Mouse (Mus musculus): Measurements from ENCODE around the gene Trp53. TPM values are rescaled to one million over a fixed set of nuclear protein-coding genes. Genes with fewer than 3 reads are reported as not detected.
A peak's percentile ranks its signal among the peaks of the same experiment; 100 is the strongest.

Gene Trp53
- polyA plus RNA-seq, 1 experiment from 2014 or later: 71.2 TPM

DNA sequence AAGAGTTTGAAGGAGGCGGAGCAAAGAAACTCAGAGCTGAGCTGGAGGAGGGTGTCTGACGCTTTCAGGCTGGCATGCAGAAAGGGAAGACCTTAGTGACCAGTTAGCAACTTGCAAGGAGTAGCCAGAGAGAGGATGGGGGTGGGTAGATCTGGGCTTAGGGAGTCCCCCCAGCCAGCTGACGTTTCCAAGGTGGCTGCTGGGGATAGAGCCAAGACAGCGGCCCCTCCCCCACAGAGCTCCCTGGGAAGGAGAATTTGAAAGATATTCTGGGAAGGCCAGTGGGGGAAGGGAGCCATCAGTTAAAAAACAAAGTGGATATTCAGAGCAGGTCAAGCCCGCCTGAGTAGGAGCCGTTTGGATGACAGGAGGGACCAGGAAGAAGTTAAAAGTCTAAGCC is 19.9 kb downstream of the Trp53 start:
- peaks cover 39 to 48% of the 10 kb centered on the region in 2 experiments for H3K4me1 ChIP-seq (ENCODE audit: control insufficient read depth in 2 of 2, insufficient read depth in 2 of 2, low read length in 2 of 2)
- H3K4me3 ChIP-seq (ENCODE audit: control insufficient read depth in 1 of 2, insufficient read depth in 1 of 2, low read depth in 1 of 2, low read length in 2 of 2): no peak overlapping the region; a peak in 1 of 4 replicates
- no peaks in the 10 kb centered on the region for H3K9me3 ChIP-seq (ENCODE audit: control insufficient read depth, low read length)
- H3K27ac ChIP-seq (replicated peaks in 1 of 2; ENCODE audit: control insufficient read depth in 1 of 2, insufficient read depth in 1 of 2, low read depth in 2 of 2, low read length in 2 of 2): peak overlapping the region; percentile 75 to 84
- no peak for ATAC-seq (ENCODE audit: insufficient number of reproducible peaks, insufficient read depth, low FRiP score, low read depth)
- 0 out of 2 replicates have a peak, but pooled peaks cover 4% of the 10 kb centered on the region for H3K36me3 ChIP-seq (ENCODE audit: control insufficient read depth, insufficient read depth, low read length)
- H3K9ac ChIP-seq (ENCODE audit: low read length): peak overlapping the region; percentile 41
- H3K4me2 ChIP-seq (ENCODE audit: low read length): peak overlapping the region; percentile 39
- H3K27me3 ChIP-seq (ENCODE audit: control insufficient read depth, insufficient read depth, low read length): no peaks in the 10 kb centered on the region
- WGBS: 14% methylated on average over 6 of the region's 6 CpGs

DNA sequence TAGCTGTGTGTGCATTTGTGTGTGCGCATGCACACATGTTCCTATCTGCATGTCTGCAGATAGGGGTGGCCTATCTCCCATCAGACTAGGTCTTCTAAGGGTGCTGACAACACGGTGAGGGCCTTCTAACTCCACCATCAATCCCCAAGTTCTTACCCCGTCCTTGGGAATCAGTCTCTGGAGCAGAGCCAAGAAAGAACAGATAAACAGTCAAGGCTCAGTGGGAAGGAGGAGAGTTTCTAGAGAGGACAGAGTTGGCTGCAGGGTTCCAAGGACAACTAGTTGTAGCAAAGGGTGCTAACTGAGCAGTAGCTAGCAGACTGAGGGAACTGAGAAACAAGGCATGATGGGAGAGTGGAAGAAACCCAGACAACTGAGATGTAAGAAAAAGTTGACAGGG is 21.6 kb downstream of the Trp53 start:
- peak overlapping the region; percentile 2 to 24; a peak in 2 of 4 replicates for H3K27ac ChIP-seq (replicated peaks in 1 of 2; ENCODE audit: control insufficient read depth in 1 of 2, insufficient read depth in 1 of 2, low read depth in 2 of 2, low read length in 2 of 2)

DNA sequence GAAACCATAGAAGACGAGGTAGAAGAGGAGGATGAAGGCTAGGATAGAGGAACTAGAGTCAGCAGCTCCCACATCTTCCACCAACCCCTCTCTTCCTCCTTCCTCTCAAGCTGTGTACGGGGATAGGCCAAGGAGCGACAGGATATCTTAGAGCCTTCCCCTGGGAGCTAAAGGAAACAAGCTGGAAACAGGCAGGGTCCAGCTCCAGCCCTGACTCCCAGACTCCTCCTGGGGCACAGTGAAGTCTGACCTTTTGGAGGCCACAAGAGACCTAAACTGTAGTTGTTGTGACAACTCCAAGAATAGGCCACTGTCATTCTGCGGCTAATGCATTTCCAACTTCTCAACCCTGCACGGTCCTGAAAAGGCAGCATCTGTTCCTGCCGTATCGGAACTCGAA is 23.4 kb downstream of the Trp53 start:
- WGBS: 62% methylated on average over 8 of the region's 8 CpGs
- Histone ChIP-seq H3K4me3 (ENCODE audit: control insufficient read depth in 1 of 2, insufficient read depth in 1 of 2, low read depth in 1 of 2, low read length in 2 of 2) (no peak overlapping the region), H3K9ac (ENCODE audit: low read length) (no peak overlapping the region), H3K9me3 (ENCODE audit: control insufficient read depth, low read length) (no peaks in the 10 kb centered on the region), H3K36me3 (ENCODE audit: control insufficient read depth, insufficient read depth, low read length) (0 out of 2 replicates have a peak, but pooled peaks cover 4% of the 10 kb centered on the region), H3K4me2 (ENCODE audit: low read length) (peak overlapping the region; percentile 88; the same call in 1 of the 2 replicates), H3K27me3 (ENCODE audit: control insufficient read depth, insufficient read depth, low read length) (no peaks in the 10 kb centered on the region), H3K4me1 (ENCODE audit: control insufficient read depth in 2 of 2, insufficient read depth in 2 of 2, low read length in 2 of 2) (peaks cover 42 to 52% of the 10 kb centered on the region in 2 experiments), H3K27ac (replicated peaks in 1 of 2; ENCODE audit: control insufficient read depth in 1 of 2, insufficient read depth in 1 of 2, low read depth in 2 of 2, low read length in 2 of 2) (peak overlapping the region in 1 of 2 experiments; percentile 76; a peak in 2 of 4 replicates)
- ATAC-seq (ENCODE audit: insufficient number of reproducible peaks, insufficient read depth, low FRiP score, low read depth): no peak

More for the DNA sequence above, 21.6 kb downstream of the Trp53 start:
- Histone ChIP-seq H3K4me1 (ENCODE audit: control insufficient read depth in 2 of 2, insufficient read depth in 2 of 2, low read length in 2 of 2) (peaks cover 42 to 52% of the 10 kb centered on the region in 2 experiments), H3K27me3 (ENCODE audit: control insufficient read depth, insufficient read depth, low read length) (no peaks in the 10 kb centered on the region), H3K9me3 (ENCODE audit: control insufficient read depth, low read length) (no peaks in the 10 kb centered on the region), H3K9ac (ENCODE audit: low read length) (no peak overlapping the region), H3K4me3 (ENCODE audit: control insufficient read depth in 1 of 2, insufficient read depth in 1 of 2, low read depth in 1 of 2, low read length in 2 of 2) (no peak overlapping the region), H3K36me3 (ENCODE audit: control insufficient read depth, insufficient read depth, low read length) (0 out of 2 replicates have a peak, but pooled peaks cover 4% of the 10 kb centered on the region), H3K4me2 (ENCODE audit: low read length) (no peak overlapping the region)
- WGBS: 24% methylated on average over 3 of the region's 3 CpGs
- no peak for ATAC-seq (ENCODE audit: insufficient number of reproducible peaks, insufficient read depth, low FRiP score, low read depth)

DNA sequence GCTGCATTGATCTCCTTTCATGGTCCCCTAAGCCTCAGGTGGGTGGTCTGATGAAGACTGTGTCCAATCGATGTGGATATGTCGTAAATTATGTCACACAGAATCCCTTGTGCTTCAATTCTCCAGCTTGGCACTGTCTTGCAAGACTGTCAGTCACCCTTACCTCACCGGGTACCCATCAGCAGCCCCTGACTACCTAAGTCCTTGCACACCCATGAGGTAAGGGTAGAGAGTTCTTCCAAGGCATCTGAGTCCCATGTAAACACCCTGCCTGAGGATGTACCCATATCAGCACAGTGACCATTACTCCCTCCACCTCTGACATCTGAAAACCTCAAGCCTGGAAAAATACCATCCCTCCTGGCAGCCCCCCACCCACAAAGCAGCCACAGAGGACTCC is 24.2 kb downstream of the Trp53 start:
- peak overlapping the region; percentile 88 for H3K4me2 ChIP-seq (ENCODE audit: low read length)
- H3K4me3 ChIP-seq (ENCODE audit: control insufficient read depth in 1 of 2, insufficient read depth in 1 of 2, low read depth in 1 of 2, low read length in 2 of 2): peak overlapping the region; percentile 58 to 59; a peak in 3 of 4 replicates
- no peaks in the 10 kb centered on the region for H3K9me3 ChIP-seq (ENCODE audit: control insufficient read depth, low read length)
- no peaks in the 10 kb centered on the region for H3K27me3 ChIP-seq (ENCODE audit: control insufficient read depth, insufficient read depth, low read length)
- no peak for ATAC-seq (ENCODE audit: insufficient number of reproducible peaks, insufficient read depth, low FRiP score, low read depth)
- H3K27ac ChIP-seq (replicated peaks in 1 of 2; ENCODE audit: control insufficient read depth in 1 of 2, insufficient read depth in 1 of 2, low read depth in 2 of 2, low read length in 2 of 2): peak overlapping the region in 1 of 2 experiments; percentile 76; a peak in 2 of 4 replicates
- H3K9ac ChIP-seq (ENCODE audit: low read length): peak overlapping the region; percentile 83
- peaks cover 39 to 49% of the 10 kb centered on the region in 2 experiments for H3K4me1 ChIP-seq (ENCODE audit: control insufficient read depth in 2 of 2, insufficient read depth in 2 of 2, low read length in 2 of 2)
- 0 out of 2 replicates have a peak, but pooled peaks cover 4% of the 10 kb centered on the region for H3K36me3 ChIP-seq (ENCODE audit: control insufficient read depth, insufficient read depth, low read length)
- 54% methylated on average over 3 of the region's 3 CpGs for WGBS

DNA sequence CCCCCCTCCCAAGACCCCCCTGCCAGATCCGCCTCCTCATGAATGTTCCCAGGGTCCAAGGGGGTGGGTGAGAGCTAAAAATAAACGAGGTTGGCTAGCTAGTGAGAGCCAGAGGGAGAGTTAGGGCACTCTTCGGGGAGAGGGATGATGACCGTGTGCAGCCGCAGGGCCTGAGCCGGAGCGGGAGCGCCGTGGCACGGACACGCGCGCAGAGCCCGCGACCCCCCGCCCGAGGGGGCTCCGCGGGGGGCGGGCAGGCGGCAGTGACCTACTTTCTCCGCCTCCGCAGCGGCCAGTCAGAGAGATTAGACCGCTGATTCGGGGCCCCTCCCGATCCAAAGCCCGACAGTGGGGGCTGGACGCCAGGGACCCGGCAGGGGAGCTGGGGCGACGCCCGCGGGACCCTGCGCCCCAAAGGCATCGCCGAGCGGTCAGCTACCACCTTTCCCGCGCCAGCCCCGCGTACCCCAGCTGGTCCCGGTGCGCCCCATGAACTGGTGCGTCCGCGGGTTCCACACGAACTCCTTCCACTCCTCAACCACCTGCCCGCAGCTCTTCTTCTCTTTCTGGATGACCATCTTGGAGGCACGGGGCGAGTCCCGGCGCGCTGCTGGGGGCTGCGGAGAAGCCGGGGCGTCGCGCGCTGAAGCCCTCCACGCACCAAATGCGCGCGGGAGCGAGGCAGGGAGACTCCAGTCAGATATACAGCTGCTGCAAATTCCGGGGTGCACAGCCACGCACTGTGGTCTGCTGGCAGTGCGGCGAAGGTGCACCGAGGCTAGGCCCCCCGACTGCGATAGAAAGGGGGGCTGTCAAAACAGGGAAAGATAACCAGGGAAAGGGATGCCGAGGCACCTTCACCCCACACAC is 24.9 kb downstream of the Trp53 start:
- peak overlapping the region; percentile 88 for H3K4me2 ChIP-seq (ENCODE audit: low read length)
- no peaks in the 10 kb centered on the region for H3K9me3 ChIP-seq (ENCODE audit: control insufficient read depth, low read length)
- under 1% methylated on average over 68 of the region's 73 CpGs for WGBS
- peak overlapping the region; percentile 58 to 59 for H3K4me3 ChIP-seq (ENCODE audit: control insufficient read depth in 1 of 2, insufficient read depth in 1 of 2, low read depth in 1 of 2, low read length in 2 of 2)
- H3K4me1 ChIP-seq (ENCODE audit: control insufficient read depth in 2 of 2, insufficient read depth in 2 of 2, low read length in 2 of 2): peaks cover 34 to 43% of the 10 kb centered on the region in 2 experiments
- H3K27me3 ChIP-seq (ENCODE audit: control insufficient read depth, insufficient read depth, low read length): no peaks in the 10 kb centered on the region
- H3K27ac ChIP-seq (replicated peaks in 1 of 2; ENCODE audit: control insufficient read depth in 1 of 2, insufficient read depth in 1 of 2, low read depth in 2 of 2, low read length in 2 of 2): peak overlapping the region; percentile 42 to 76
- peak overlapping the region; percentile 83 for H3K9ac ChIP-seq (ENCODE audit: low read length)
- ATAC-seq (ENCODE audit: insufficient number of reproducible peaks, insufficient read depth, low FRiP score, low read depth): peak; percentile 29; the same call in 1 of the 2 replicates
- 0 out of 2 replicates have a peak, but pooled peaks cover 4% of the 10 kb centered on the region for H3K36me3 ChIP-seq (ENCODE audit: control insufficient read depth, insufficient read depth, low read length)

DNA sequence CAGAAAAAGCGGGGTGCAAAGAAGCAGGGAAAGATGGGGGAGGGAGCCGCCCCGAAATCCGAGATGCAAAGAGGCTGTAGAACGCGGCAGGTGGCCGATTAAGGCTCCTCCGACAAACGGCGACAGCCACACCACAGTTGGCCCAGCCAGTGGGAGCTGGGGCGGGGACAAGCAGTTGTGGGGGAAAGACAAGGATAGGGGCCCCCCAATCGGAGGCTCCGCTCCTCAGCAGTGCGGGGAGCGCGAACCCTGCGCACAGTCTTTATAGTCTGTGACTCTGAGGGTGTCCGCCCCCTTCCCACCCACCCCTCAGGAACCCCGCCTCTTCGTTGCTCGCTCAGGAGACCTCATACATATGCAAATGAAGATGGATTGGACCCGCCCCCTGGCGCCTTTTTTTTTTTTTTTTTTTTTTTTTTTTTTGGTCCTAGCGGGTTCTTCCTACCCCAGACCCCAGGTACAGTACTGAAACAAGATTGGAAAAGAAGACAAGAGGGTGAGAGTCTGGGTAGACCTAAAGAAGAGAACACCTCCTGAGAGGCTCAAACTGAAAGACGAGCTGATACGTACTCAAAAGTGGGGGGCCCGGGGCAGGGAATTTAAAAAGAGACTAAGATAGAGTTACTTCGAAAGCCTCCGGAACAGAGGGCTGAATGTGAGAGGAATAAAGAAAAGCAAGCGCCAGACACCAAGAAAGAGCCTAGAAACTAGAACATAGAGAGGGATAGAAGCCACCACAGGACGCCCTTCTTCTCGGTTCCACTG is 25.7 kb downstream of the Trp53 start, which contains the start of gene Atp1b2:
Gene Atp1b2, minus strand, starts transcription at position 217 of the 765 bp plus-strand sequence.
- Histone ChIP-seq H3K9ac (ENCODE audit: low read length) (peak within 1 kb of the TSS; percentile 83), H3K4me1 (ENCODE audit: control insufficient read depth in 2 of 2, insufficient read depth in 2 of 2, low read length in 2 of 2) (peaks cover 25 to 34% of the 10 kb centered on the region in 2 experiments), H3K4me2 (ENCODE audit: low read length) (peak within 1 kb of the TSS; percentile 88), H3K27me3 (ENCODE audit: control insufficient read depth, insufficient read depth, low read length) (no peaks in the 10 kb centered on the region), H3K27ac (replicated peaks in 1 of 2; ENCODE audit: control insufficient read depth in 1 of 2, insufficient read depth in 1 of 2, low read depth in 2 of 2, low read length in 2 of 2) (peak within 1 kb of the TSS; percentile 42 to 76), H3K9me3 (ENCODE audit: control insufficient read depth, low read length) (no peaks in the 10 kb centered on the region), H3K4me3 (ENCODE audit: control insufficient read depth in 1 of 2, insufficient read depth in 1 of 2, low read depth in 1 of 2, low read length in 2 of 2) (peak within 1 kb of the TSS; percentile 58 to 59), H3K36me3 (ENCODE audit: control insufficient read depth, insufficient read depth, low read length) (0 out of 2 replicates have a peak, but pooled peaks cover 4% of the 10 kb centered on the region)
- 3% methylated on average over 31 of the region's 32 CpGs for WGBS
- peak; percentile 84 for ATAC-seq (ENCODE audit: insufficient number of reproducible peaks, insufficient read depth, low FRiP score, low read depth)

DNA sequence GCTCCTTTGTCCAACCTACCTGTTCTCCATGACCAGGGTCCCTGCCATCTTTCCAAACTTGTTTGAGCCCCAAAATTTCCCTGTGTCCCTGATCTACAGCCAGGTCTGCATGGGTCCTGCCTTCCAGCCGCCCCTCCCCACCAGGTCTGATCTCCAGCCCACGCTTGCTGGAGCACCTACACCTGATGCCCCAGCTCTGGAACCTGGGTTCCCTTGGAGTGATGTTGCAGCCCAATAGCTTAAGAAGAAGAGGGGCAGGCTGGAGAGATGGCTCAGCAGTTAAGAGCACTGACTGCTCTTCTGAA is 26.3 kb downstream of the Trp53 start:
- Histone ChIP-seq H3K36me3 (ENCODE audit: control insufficient read depth, insufficient read depth, low read length) (no peaks in the 10 kb centered on the region), H3K9ac (ENCODE audit: low read length) (peak overlapping the region; percentile 83), H3K4me3 (ENCODE audit: control insufficient read depth in 1 of 2, insufficient read depth in 1 of 2, low read depth in 1 of 2, low read length in 2 of 2) (peak overlapping the region; percentile 38 to 58), H3K4me2 (ENCODE audit: low read length) (peak overlapping the region; percentile 88), H3K9me3 (ENCODE audit: control insufficient read depth, low read length) (no peaks in the 10 kb centered on the region), H3K27ac (replicated peaks in 1 of 2; ENCODE audit: control insufficient read depth in 1 of 2, insufficient read depth in 1 of 2, low read depth in 2 of 2, low read length in 2 of 2) (0 out of 4 replicates have a peak overlapping the region, but pooled peaks of 1 of the 2 experiments have one; percentile 6), H3K4me1 (ENCODE audit: control insufficient read depth in 2 of 2, insufficient read depth in 2 of 2, low read length in 2 of 2) (peaks cover 21 to 28% of the 10 kb centered on the region in 2 experiments), H3K27me3 (ENCODE audit: control insufficient read depth, insufficient read depth, low read length) (no peaks in the 10 kb centered on the region)
- WGBS: 62% methylated on average over 2 of the region's 2 CpGs
- no peak for ATAC-seq (ENCODE audit: insufficient number of reproducible peaks, insufficient read depth, low FRiP score, low read depth)
